Mouse (Mus musculus) lung, embryonic 14.5 days (tissue): ENCODE results near the gene Zc3h14. TPM values are rescaled to one million over a fixed set of nuclear protein-coding genes. Genes with fewer than 3 reads are reported as not detected.

Experiments
- ATAC-seq: fragments of 200-750 bp; cut with Nextera tagmentation; 2 replicates; pipeline ENCODE4 v1.8.0; 2017; ENCODE audit warnings: mild to moderate bottlenecking, moderate TSS enrichment, moderate library complexity; ENCODE audit not compliant: insufficient read depth
- DNase-seq: peaks from one replicate; pipeline ENCODE4 v3.0.0-alpha.2; 2015
- H3K27ac ChIP-seq: fragments of 300-500 bp; sonication (generic); 2 replicates; pipeline ENCODE4 v1.5.1; 2014; ENCODE audit warnings: low read depth, mild to moderate bottlenecking, moderate library complexity
- H3K27me3 ChIP-seq: fragments of 300-500 bp; sonication (generic); 2 replicates; pipeline ENCODE4 v1.6.1; 2014; ENCODE audit warnings: low read length, control low read depth; ENCODE audit not compliant: insufficient read depth
- H3K36me3 ChIP-seq: fragments of 300-500 bp; sonication (generic); 2 replicates; pipeline ENCODE4 v1.6.1; 2014; ENCODE audit warnings: control low read depth; ENCODE audit not compliant: insufficient read depth
- H3K4me1 ChIP-seq: fragments of 300-500 bp; sonication (generic); 2 replicates; pipeline ENCODE4 v1.6.1; 2014; ENCODE audit warnings: antibody characterized with exemption, control low read depth; ENCODE audit not compliant: insufficient read depth
- H3K4me2 ChIP-seq: fragments of 300-500 bp; sonication (generic); 2 replicates; pipeline ENCODE4 v1.6.1; 2014; ENCODE audit warnings: mild to moderate bottlenecking
- H3K4me3 ChIP-seq: fragments of 300-500 bp; sonication (generic); 2 replicates; pipeline ENCODE4 v1.5.1; 2014; ENCODE audit warnings: low read depth, low read length
- H3K9ac ChIP-seq: fragments of 300-500 bp; sonication (generic); 2 replicates; pipeline ENCODE4 v1.6.1; 2014
- H3K9me3 ChIP-seq: fragments of 300-500 bp; sonication (generic); 2 replicates; pipeline ENCODE4 v1.6.1; 2016; ENCODE audit warnings: low read depth, low read length, control low read depth
- CTCF ChIP-seq: IDR thresholded peaks from 2 replicates; pipeline ENCODE4 v1.5.1; 2016; ENCODE audit warnings: antibody characterized with exemption, low read depth
- WGBS: fragments of 180-500 bp; shearing (Covaris S2); extraction: QIAGEN DNeasy Blood & Tissue Kit; methylation state at CpG from one replicate; pipeline ENCODE4 v1.1.7; 2014; 5-methylcytosine and 5-hydroxymethylcytosine counted together
- polyA plus RNA-seq: library from polyadenylated mRNA; unstranded; fragments of >200 nt; fragmentation: Nextera tagmentation; extraction: Ambion mirVana; gene quantifications from 2 replicates; pipeline ENCODE4 v1.2.1, GENCODE M21; 2014

The Zc3h14 gene
- polyA plus RNA-seq, 1 experiment from 2014 or later: 154 TPM

DNA sequence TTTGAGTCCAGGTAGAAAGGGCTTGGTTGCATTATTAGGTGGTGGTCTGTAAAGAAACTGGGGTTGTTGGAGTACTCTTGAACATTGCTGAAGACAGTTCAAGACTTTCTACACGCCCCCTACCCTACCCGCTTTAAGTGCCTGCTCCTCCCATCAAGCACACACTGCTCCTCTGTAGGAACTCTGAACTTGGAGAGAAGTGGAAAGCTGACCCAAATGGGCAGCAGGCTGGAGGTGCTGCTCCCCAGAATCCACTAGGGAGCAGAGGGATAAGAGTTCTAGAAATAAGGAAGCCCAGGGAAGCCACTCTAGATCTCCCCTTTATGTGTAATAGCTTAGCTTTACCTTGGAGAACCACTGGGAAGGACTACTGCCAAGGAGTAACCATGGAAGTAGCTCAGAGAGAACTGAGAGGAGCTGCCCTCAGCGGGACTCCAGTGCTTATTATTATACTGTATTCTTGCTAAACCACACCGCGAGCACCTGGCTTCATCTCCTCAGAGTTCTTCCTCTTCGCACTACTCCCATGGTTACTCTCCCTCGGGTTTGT lies 8.9 kb upstream of the Zc3h14 start:
- Histone ChIP-seq H3K4me3 (peak overlapping the region; percentile 81), H3K27ac (peak overlapping the region; percentile 98), H3K9me3 (no peaks in the 10 kb centered on the region), H3K36me3 (no peaks in the 10 kb centered on the region), H3K9ac (peak overlapping the region; percentile 95), H3K4me1 (peaks cover 19% of the 10 kb centered on the region), H3K27me3 (no peaks in the 10 kb centered on the region), H3K4me2 (peak overlapping the region; percentile 68)
- DNase-seq (peak; percentile 68), ATAC-seq (peak; percentile 67)
- 7% methylated on average over 7 of the region's 7 CpGs for WGBS
- no peak for TF ChIP-seq CTCF

DNA sequence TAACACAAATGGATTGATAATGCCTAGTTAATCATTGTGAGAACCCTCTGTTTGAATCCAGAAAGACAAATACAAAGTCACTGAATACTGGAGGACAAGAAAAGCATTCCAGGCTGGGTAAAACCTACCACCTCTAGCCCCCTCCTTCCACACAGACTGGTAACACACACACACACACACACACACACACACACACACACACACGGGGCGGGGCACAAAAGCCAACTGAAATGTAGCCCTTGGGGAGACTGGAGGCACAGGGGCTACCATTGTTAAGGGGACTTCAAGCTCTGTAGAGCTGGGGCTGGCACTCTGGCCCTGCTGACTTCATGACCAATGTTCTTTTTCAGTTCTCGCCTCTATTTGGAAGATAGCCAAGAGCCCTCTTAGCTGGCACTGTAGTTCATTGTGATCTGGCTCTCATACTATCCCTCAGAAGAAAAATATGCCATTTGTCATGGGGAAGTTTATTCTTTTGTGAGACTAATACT lies 5.7 kb upstream of the Zc3h14 start:
- H3K27ac ChIP-seq: peak overlapping the region; percentile 80
- ATAC-seq (peak; percentile 50), DNase-seq (peak; percentile 83)
- no peak overlapping the region for H3K4me2 ChIP-seq
- H3K4me3 ChIP-seq: no peak overlapping the region
- no peak overlapping the region for H3K9ac ChIP-seq
- no peak for TF ChIP-seq CTCF
- H3K27me3 ChIP-seq: no peaks in the 10 kb centered on the region
- no peaks in the 10 kb centered on the region for H3K36me3 ChIP-seq
- H3K9me3 ChIP-seq: no peaks in the 10 kb centered on the region
- 35% methylated on average over 3 of the region's 3 CpGs for WGBS
- H3K4me1 ChIP-seq: peaks cover 9% of the 10 kb centered on the region

GRCm38 (mm10) chr12:98745626-98746025 lies 1.1 kb upstream of the Zc3h14 start:
- peaks cover 6% of the 10 kb centered on the region; the same call in 1 of the 2 replicates for H3K36me3 ChIP-seq
- no peaks in the 10 kb centered on the region for H3K9me3 ChIP-seq
- H3K4me3 ChIP-seq: no peak overlapping the region
- H3K4me1 ChIP-seq: 0 out of 2 replicates have a peak, but pooled peaks cover 10% of the 10 kb centered on the region
- H3K9ac ChIP-seq: no peak overlapping the region
- no peak for TF ChIP-seq CTCF
- DNase-seq (no peak), ATAC-seq (no peak)
- H3K27me3 ChIP-seq: no peaks in the 10 kb centered on the region
- H3K4me2 ChIP-seq: no peak overlapping the region
- H3K27ac ChIP-seq: no peak overlapping the region
- 52% methylated on average over 4 of the region's 4 CpGs for WGBS

DNA sequence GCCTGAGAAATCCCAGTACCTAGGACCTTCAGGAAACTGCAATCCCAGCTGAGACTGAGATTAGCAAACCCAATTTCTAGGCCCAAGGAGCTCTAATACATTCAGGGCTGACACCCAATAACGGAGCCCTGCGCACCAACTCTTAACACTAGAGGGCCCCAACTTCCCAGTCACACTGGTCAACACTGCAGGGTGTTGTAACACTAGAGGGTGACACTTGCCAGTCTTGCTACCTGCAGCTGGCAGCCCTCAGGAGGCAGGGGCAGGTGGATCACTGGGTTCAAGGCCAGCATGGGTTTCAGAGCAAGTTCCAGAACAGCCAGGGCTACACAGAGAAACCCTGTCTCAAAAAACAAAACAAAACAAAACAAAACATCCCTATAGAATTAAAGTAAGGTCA lies 633 bp upstream of the Zc3h14 start:
- Histone ChIP-seq H3K9me3 (no peaks in the 10 kb centered on the region), H3K4me2 (no peak overlapping the region), H3K9ac (no peak overlapping the region), H3K27ac (no peak overlapping the region), H3K4me3 (no peak overlapping the region), H3K36me3 (peaks cover 6% of the 10 kb centered on the region; the same call in 1 of the 2 replicates), H3K27me3 (no peaks in the 10 kb centered on the region), H3K4me1 (0 out of 2 replicates have a peak, but pooled peaks cover 10% of the 10 kb centered on the region)
- 25% methylated on average over 2 of the region's 2 CpGs for WGBS
- TF ChIP-seq CTCF: peak; percentile 71
- peak; percentile 74 for DNase-seq
- ATAC-seq: peak; percentile 59

DNA sequence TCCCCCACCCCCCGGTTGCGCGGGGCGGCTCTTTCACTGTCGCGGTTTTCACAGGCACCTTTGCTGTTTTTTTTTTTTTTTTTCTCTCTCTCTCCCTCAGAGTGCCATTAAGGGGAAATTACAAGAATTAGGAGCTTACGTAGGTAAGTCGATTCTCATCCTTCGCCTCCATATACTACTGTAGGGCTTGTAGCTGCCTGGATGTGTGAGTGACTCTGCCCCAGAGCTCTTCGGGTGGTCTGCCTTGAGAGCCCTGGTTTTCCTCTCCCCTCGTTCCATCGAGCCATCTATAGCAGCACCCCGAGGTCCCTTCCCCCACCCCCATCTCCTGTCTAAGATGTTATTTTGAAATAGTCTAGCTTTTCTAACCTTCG lies 603 bp downstream of the Zc3h14 start:
- Histone ChIP-seq H3K9ac (peak overlapping the region; percentile 89), H3K4me1 (0 out of 2 replicates have a peak, but pooled peaks cover 7% of the 10 kb centered on the region), H3K4me2 (peak overlapping the region; percentile 65), H3K4me3 (peak overlapping the region; percentile 93), H3K27ac (peak overlapping the region; percentile 89), H3K9me3 (no peaks in the 10 kb centered on the region), H3K27me3 (no peaks in the 10 kb centered on the region), H3K36me3 (peaks cover 6% of the 10 kb centered on the region; the same call in 1 of the 2 replicates)
- peak; percentile 56; the same call in 1 of the 2 replicates for ATAC-seq
- DNase-seq: peak; percentile 49
- no peak for TF ChIP-seq CTCF
- WGBS: 0% methylated on average over 14 of the region's 14 CpGs

DNA sequence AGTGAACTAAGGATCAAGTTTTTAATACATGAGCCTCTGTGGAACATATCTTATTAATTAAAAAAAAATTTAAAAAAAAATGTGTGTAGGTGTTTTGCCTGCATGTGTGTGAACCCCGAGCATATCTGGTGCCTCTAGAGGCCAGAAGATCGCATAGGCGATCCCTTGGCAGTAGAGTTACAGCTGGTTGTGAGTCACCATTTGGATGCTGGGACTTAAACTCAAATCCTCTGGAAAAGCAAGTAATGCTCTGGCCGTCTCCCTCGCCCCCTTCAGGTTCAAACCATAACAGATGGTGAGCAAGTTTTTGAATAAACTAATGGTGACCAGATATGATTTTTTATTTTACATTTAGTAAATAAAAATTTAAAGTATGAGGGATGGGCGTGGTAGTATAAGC lies 10.9 kb downstream of the Zc3h14 start:
- DNase-seq (no peak), ATAC-seq (no peak)
- H3K27ac ChIP-seq: no peak overlapping the region
- no peaks in the 10 kb centered on the region for H3K9me3 ChIP-seq
- 82% methylated on average over 6 of the region's 6 CpGs for WGBS
- H3K27me3 ChIP-seq: no peaks in the 10 kb centered on the region
- no peaks in the 10 kb centered on the region for H3K4me1 ChIP-seq
- 0 out of 2 replicates have a peak, but pooled peaks have one; percentile 8 for TF ChIP-seq CTCF
- H3K36me3 ChIP-seq: peaks cover 89% of the 10 kb centered on the region
- no peak overlapping the region for H3K4me3 ChIP-seq
- no peak overlapping the region for H3K4me2 ChIP-seq
- H3K9ac ChIP-seq: no peak overlapping the region

- H3K9ac ChIP-seq: no peak overlapping the region
- no peak for TF ChIP-seq CTCF
These were observed 12.9 kb downstream of the Zc3h14 start for GRCm38 (mm10) chr12:98759700-98760099.

More at GRCm38 (mm10) chr12:98759700-98760099, 12.9 kb downstream of the Zc3h14 start:
- 92% methylated on average over 6 of the region's 6 CpGs for WGBS
- Histone ChIP-seq H3K4me2 (no peak overlapping the region), H3K9me3 (no peaks in the 10 kb centered on the region), H3K27me3 (no peaks in the 10 kb centered on the region), H3K4me1 (no peaks in the 10 kb centered on the region), H3K36me3 (peaks cover 91% of the 10 kb centered on the region), H3K27ac (no peak overlapping the region), H3K4me3 (no peak overlapping the region)
- no peak for DNase-seq
- no peak for ATAC-seq
